Mouse (Mus musculus) kidney, adult 18-20 months (tissue): Measurements from ENCODE around the gene Efna1.

ENCODE experiments used
- DNase-seq: peaks from one replicate; pipeline ENCODE4 v3.0.0; 2021

The Efna1 gene

DNA sequence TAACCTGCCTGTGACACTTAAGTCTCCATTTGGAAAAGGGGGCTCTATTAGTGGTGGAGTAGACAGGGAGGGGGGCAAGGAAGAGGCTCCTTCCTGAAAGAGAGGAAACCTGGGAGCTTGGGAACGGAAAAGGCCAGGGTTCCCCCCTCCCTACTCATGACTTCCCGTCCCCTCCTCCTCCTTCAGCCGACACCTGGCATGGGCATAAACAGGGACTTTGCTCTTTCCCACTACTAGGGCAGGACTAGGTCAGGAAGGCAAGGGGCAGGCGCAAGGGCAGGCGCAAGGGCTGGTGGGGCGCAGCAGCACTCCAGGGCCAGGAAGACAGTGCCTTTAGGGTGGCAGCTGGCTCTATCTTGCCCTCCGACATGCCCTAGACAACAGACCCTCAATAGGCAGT, 2.8 kb downstream of the Efna1 start:
- DNase-seq: peak; percentile 85

DNA sequence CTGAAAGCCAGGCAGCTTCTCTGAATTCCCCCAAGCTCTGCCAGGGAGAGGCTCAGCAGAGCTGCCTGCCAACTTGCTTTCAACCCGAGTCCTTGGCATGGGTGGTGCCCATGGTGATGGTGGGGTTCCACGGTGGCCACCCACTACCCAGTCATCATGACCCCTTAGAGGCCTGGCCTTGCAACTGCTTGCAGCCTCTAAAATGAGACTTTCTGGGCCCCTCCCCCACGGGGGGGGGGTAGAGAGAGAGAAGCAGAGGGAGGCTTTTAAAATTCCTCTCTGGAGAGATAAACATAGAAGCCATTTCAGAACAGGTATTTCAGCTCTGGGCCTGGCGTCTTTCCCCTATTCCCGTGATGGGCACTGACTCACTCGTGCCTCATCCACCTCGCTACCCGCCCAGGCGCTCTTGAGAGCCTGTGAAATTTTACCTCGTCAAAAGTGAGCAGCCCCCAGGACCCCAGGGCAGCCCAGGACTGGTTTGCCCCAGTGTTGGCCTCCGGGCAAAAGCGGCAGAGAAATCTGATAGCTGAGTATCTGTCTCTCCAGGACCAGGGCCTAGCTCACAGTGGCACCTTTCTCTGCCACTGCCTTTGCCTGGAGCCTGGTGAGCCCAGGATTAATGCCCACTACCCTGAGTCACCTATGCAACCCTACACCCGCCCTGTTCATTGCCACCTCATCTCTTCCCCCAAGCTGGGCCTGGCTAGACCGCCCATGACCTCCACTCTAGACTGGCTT, 3.5 kb downstream of the Efna1 start:
- peak; percentile 57 for DNase-seq

DNA sequence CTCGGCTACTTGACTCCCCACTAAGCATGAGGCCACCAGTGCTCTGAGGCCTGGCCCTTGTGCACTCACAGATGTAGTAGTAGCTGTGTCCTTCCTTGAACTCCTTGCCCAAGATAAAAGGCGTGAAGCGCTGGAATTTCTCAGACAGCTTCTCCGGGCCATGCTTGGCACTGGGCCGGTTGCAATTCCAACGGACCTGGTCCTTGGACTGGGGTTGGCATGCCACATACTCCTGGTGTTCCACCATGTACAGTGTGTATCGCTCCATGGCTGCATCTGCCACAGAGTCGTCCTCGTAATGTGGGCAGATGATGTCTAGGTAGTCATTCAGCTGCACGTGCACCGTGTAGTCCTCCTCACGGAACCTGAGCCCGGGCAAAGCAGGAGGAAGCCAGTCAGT, 4.9 kb downstream of the Efna1 start:
- DNase-seq: peak; percentile 47

DNA sequence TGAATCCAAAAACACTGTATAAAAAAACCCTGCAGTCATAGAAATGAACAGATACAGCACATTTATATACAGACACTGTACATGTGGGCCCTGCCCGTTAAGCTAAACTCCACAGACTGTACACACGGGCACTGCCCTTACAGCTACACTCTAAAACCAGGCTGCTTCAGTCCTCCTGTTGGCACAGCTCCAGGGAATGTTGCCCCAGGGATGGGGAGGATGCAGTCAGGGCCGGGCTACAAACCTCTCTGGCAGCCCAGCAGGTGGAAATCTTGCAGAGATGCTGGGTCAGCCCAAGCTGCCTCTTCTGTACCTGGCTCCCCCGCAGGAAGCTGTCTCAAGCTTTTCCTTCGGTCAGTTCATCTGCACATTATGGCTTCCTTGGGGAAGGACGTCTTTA, 9.2 kb downstream of the Efna1 start:
- peak; percentile 56 for DNase-seq

DNA sequence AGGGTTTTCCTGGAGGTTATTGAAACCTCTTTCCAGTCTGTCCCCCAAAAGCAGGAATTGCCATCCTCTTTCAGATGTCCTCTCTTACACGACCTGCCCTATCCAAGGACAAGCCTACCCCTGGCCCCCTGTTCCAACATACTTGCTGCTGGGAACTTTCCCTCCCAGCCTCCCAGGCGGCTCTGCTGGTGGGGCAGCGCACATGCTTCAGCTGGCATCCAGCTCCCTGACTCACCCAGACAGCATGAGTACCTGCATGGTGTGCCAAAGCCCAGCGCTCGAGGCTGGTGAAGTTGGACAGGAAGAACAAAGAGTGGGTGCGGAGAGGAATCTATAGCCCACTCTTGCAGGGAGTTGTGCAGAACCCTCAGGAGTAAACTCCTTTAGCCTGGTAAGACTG, 10.1 kb downstream of the Efna1 start:
- DNase-seq: no peak

DNA sequence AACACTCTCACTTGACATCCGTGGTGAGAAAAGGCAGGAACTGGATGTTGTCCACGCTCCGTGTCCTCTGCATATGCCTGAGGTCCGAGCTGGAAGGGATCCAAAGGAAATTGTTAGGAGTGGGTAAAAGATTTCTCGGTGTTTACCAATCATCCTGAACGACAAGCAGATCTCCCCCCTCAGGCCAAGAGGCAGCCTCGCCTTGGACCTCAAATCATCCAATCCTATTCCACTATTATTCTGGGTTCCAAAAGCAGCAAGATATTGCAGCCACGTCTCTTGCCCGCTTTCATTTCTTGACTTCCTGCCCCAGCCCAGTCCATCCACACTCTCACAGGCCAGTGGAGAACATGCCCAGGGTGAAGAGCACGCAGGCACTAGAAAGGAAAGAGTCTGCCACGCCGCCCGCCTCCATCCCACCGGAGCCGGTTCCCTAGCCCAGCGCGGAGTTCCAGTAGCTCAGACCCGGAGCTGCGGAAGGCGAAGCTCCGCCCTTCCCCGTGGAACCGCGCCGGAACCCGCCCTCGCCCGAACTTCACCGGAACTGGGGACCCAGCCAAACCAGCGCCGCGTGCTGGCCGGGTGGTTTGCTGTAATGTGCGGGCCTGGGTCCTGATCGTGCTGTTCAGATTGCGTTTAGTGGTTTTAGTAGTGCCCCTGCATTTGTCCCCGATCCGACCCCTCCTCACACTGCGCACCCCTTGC, 10.7 kb downstream of the Efna1 start, which contains the start of gene Slc50a1:
Gene Slc50a1, minus strand, starts transcription at position 520 of the 705 bp plus-strand sequence.
- DNase-seq: peak; percentile 88

DNA sequence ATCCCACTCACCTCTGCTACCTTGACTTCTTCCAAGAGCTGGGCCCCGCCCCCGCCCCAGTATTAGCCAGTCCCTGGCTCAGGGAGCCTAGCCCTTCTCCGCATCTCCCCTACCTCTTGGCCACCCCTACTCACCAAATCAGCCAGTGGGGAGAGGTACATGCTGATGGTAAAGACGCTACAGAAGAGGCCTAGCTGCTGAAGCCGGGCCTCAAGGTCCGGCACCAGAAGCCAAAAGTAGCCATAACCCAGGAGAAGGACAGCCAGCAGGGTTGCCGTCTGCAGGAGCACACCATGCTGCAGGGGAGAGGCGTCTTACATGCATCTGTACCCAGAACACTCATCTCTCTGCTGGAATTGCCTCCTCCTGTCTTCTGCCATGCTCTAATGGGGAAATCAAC, 12.0 kb downstream of the Efna1 start:
- no peak for DNase-seq

DNA sequence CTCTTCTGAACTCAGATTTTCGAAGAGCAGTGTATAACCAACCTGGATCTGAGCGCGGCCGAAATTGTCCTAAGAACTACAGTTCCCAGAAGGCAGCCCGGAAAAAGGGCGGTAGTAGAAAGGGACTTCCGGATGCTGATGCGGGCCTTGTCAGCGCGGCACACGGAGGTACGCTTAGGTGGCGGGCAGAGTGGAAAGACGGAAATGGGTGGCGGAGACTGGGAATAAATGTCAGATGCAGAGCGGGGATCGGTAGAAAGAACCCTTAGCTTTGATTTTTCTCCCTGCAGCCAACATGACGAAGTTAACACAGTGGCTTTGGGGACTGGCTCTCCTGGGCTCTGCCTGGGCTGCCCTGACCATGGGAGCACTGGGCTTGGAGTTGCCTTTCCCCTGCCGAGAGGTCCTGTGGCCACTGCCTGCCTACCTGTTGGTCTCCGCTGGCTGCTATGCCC, 14.5 kb downstream of the Efna1 start:
- peak; percentile 82 for DNase-seq

DNA sequence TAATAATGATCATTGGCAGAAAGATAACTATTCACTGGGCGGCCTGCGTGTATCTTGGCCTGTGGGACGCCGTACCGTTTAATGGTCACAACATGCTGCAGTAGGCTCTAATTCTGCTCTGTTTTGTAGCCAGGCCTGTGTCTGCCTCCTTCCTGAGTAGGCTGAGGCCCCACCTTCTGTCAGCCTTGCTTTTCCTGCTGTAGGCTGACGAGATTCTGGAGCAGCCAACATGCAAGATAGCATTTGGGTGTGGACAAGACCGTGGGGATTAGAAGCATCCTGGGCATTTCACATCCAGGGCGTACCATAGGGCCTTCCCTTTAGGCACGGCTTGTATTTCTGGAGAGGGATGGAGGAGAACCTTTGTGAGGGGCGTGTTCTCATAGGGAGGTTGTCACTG, 18.5 kb downstream of the Efna1 start:
- DNase-seq: no peak

DNA sequence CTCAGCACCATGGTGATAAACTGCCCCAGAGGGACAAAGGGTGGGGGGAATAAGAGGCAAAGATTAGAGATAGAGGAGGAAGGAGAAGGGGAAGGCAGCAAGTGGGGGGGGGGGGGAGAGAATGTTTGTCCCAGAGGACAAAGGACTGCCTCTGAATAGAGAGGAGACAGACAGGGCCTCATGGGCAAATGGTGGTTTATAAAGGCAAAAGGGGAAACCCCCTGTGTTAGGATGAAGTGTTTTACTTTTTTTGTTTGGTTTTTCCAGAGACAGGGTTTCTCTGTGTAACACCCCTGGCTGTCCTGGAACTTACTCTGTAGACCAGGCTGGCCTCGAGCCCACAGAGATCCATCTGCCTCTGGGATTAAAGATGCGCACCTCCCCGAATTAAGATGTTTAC, 20.7 kb downstream of the Efna1 start:
- DNase-seq: no peak

DNA sequence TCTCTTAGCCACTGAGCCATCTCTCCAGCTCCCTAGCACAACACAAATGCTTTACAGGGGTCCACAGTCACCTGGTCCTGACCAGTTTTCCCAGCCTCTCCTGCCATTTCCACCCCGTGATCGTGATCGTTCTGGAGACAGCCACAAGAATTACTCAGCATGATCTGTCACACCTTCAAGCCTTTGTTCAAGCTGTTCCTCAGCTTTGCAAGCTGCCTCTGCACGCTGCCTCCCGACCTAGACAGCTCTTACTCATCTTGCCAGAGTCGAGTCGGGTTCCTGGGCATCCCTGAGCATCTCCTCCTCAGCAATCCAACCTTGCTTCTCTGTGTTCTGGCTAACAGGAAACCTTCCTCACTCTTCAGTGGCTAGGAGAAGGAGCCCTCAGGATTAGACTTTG, 21.9 kb downstream of the Efna1 start, which contains the start of gene Dpm3:
Gene Dpm3, plus strand, starts transcription at position 283 of the 400 bp plus-strand sequence.
- DNase-seq: no peak

DNA sequence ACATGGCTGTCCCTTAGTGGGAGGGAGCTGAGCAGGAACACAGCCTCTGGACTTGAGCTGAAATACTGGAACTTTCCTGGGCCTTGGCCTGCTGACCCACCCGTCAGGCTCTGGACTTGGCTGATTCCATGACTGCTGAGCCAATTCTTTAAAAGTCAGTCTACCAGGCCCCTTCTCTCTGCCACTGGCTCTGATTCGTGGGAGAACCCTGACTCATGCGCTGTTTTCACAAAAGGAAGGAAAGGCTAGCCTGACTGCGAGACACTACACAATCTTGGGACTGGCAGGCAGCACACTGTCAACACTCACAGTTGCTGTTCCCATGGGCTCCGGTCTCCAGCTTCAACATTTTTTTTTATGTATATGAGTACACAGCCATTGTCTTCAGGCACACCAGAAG, 24.8 kb downstream of the Efna1 start:
- no peak for DNase-seq

DNA sequence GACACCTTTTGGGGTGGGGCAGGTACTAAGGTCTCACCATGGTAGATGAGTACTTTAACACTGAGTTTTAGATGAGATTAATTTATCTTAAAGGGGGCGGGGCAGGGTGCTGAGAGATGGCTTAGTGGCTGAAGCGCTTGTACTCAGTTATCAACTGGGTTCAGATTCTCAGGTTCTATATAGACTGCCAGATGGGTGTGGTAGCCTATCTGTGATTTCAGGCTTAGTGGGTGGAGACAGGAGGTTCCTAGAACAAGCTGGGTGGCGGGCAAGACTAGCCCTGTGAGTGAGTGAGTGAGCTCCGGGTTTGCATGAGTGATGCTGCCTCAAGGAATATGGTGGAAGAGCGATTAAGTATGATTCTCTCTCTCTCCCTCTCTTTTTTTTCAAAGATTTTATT, 25.9 kb downstream of the Efna1 start:
- DNase-seq: no peak

DNA sequence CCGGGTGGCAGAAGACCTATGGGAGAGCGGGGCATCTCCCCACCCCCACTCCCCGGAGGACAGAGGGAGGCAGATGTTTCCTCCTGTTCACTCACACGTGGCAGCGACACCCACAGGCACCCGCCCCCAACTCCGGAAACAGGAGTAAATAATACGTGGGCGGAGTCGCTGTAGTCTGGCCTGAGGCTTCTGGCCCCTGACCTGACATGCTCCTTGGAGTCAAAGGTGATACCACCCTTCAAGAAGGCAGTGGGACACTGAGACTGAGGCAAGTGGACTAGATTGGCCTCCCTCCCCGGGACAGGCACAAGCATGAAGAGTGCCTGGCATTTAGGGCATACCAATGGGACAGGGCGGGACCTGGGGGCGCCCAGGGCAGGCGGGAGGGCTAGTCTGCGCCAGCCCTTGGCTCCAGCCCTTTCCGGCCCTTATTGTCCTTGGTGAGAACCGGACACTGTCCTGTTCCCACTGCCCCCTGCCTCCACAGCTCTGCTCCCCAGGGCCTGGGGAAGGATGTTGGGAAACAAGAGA, 29.5 kb downstream of the Efna1 start:
- peak; percentile 74 for DNase-seq

DNA sequence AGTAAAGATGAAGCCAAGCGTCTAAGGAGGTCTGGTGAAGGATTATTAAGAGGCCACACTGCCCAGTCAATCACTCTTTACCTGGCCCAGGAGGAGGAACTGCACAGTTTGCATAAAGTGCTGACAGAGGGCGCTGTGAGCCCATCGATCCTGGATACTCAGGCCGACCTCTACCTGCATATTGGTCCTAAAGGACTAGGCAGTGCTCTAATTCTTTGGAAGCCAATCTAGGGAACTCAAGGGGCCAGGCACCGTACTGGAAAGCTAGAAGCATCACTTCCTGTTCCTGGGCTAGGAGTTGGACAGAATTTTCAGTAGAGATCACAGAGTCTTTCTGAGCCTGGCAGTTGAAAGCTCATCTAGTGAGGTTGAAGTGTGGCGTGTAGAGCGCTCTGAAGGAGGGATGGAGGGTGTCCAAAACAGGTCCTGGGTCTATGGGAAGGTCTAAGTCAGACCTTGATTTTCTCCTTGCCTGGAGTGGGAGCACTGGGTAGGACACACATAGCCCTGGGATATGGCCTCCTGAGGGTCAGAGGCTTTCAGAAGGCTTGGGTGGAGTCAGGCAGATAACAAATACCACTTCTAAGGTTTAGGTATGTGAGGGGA, 30.4 kb downstream of the Efna1 start:
- peak; percentile 84 for DNase-seq

DNA sequence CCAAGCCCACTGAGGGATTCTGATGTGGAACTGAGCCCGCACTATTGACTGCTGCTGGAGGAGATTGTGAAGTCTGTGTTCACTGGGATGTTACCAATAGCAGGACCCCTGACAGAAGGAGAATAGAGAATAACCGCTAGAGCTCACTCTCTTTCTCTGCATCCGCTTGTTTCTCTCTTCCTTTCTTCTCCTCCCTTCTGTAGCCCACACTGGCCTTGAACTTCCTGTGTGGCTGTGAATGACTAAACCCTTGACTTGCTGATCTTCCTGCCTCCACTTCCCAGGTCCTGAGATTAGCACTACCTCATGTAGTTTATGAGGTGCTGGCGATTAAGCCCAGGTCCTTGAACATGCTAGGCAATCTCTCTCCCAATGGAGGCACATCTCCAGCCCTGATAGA, 33.5 kb downstream of the Efna1 start:
- DNase-seq: no peak

DNA sequence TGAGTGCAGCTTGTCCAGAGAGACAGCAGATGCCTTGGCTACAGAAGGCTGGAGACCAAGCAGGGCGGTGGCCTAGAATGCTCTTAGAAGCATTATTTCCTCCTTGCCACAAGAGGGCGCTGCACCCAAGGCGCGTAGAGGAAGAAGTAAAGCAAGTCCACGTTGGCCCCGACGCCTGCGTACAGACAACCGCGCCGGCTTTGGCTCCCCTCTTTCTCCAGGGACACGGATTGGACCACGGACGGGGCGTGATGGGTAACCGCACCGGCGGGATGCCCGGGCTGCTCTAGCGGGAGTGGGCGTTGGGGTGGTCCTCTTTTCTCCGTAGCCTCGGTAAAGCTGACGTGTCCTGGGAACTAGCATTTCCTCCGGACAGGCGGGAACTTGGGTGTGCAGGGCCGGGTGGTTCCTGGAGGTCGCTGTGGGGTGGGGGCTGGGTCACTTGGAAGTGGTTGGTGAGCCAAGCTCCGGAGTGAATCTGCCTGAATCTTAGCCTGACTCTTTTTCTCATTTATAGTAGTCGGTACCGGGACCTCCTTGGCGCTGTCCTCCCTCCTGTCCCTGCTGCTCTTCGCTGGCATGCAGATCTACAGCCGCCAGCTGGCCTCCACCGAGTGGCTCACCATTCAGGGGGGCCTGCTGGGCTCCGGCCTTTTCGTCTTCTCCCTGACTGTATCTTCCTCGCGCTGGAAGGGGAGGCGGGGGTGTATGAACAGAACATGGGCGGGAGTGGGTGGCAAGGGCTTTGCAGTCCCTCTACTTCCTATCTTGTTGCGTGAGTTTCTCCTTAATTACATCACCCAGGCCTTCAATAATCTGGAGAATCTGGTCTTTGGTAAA, 34.5 kb downstream of the Efna1 start, which contains the start of gene Trim46:
Gene Trim46, minus strand, starts transcription at position 49 of the 840 bp plus-strand sequence.
- peak; percentile 91 for DNase-seq

DNA sequence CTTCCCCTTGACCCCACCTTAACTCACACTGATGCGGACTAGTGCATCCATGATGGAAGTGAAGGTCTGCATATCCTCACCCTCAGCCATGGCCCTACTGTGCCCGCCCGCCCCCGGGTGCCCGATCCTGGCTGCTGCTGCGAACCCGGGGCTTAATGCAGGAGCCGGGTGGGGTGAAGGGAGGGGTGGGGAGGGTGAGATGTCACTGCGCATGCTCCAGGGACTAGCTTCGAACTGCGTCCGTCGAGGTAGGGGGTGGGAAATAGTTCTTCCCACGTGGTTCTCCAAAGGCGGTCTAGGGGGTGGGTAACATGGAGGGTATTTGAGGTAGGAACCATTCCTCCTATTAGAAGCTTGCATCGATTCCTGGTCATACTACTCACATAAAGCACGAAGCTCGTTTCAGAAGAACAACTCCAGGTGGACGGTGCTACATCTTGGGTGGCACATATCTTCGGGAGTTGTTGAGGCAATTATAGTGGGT, 35.2 kb downstream of the Efna1 start, which contains the start of gene Krtcap2:
Gene Krtcap2, plus strand, starts transcription at position 279 of the 484 bp plus-strand sequence.
- no peak for DNase-seq

DNA sequence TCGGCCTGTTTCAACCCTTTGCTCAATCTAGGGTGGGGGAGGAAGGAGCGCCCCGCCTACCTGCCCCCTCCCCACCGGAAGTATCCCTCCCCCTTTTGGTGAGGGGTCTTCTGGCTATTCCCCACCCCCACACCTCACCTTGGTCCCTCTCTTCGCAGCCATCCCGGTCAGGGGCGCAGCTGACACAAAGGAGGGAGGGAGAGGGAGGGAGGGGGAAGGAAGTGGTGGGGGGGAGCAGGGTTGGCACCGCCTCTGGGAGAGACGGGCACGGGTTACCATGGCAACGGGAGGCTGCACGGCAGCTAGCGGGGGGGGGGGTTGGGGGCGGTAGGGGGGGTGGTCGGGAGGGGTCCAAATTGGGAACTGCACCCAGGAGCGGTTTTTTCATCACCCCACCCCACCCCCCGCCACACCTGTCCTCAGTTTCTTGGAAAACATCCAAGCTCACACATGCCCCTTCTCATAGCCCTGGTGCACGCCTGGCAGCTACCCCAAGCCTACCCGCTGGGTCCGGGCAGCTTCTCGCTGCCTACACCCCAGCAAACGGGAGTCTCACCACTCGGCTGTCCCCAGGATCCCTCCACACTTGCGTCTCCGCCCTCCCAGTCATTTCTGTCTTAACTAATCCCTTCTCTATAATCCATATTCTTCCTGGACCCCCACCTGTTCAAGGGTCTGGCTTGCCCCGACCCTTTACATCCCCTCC, 35.8 kb downstream of the Efna1 start:
- DNase-seq: no peak

DNA sequence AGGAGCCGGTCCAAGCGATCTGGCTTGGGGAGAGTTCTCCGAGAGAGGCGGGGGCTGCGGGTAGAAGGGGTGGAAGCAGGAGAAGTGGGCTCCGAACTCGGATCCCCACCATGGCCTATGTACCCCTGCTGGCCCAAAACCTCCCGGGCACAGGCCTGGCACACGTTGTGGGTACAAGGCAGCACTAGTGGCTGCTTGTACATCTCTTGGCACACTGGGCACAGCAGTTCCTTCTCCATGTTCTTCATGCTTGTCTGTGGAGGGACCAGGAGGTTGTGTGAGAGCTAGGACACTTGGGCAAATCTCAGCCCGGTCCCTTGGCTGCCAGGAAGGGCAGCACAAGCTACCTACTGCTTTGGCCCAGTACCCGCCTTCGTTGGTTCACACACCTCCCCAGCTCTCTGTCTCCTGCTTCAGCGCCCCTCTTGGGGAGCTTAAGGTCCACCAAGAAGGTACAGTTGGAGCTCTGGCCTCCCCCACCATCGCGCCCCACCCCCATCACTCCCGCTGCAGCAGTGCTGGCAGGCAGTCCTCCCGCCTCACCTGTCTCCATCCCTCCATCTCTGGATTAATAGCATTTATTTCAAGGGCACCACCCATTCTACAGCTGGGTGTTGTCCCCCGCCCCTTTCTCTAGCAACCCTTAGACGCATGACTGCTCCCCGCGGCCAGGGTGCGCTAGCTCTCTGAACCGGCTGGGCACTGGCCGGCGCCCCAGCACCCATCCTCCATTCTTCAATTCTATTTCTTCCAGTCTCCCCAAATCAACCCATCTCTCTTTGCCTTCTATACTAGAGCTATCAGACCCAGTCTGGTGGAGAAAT, 36.6 kb downstream of the Efna1 start:
- peak; percentile 49 for DNase-seq

DNA sequence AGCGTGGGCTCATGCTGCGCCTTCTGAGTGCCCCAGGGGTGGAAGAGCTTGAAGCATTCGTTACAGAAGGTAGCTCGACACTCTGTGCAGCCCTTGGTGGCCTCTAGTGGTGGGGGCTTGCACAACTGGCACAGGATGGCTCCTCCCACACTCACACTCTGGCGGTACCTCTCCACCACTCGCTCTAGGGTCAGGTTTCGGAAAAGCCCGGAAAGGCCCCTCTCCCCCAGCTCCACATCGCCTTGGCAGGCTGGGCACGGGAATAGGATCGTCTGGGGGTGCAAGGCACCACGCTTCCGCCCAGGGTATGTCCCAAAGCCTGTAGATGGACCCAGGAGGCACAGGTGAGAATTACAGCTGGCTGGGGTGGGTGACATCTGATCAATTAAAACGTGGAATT, 37.3 kb downstream of the Efna1 start:
- DNase-seq: peak; percentile 55
